Mouse (Mus musculus) brain, embryonic 14.5 days (tissue): ENCODE results near the gene Wwox. TPM values are rescaled to one million over a fixed set of nuclear protein-coding genes. Genes with fewer than 3 reads are reported as not detected.
"Not testable (repeated sequence)": the region's sequence is repeated elsewhere in the genome, so short reads cannot be mapped to it uniquely, and the experiment has no call there.

Experiments used
- DNase-seq: peaks from one replicate; pipeline ENCODE4 v3.0.0-alpha.2; 2011; ENCODE audit warnings: low read depth
- CTCF ChIP-seq: fragments of 200-500 bp; IDR thresholded peaks from 2 replicates; pipeline ENCODE4 v1.5.1; 2012; ENCODE audit warnings: inconsistent platforms, mild to moderate bottlenecking, moderate library complexity, borderline replicate concordance; ENCODE audit not compliant: insufficient read depth, insufficient read length; ENCODE audit errors: extremely low read depth
- POLR2A ChIP-seq: fragments of 200-500 bp; IDR thresholded peaks from 2 replicates; pipeline ENCODE4 v1.6.1; 2012; ENCODE audit warnings: mild to moderate bottlenecking, inconsistent platforms, borderline replicate concordance; ENCODE audit not compliant: poor library complexity, insufficient read depth, insufficient read length, severe bottlenecking; ENCODE audit errors: extremely low read depth
- polyA plus RNA-seq: library from polyadenylated mRNA; depleted of rRNA; stranded (reverse); fragments of >200 nt; gene quantifications from 2 replicates; pipeline ENCODE4 v1.2.3, GENCODE M21; 2012

Wwox gene
- polyA plus RNA-seq, 1 experiment: 11.0 TPM

DNA sequence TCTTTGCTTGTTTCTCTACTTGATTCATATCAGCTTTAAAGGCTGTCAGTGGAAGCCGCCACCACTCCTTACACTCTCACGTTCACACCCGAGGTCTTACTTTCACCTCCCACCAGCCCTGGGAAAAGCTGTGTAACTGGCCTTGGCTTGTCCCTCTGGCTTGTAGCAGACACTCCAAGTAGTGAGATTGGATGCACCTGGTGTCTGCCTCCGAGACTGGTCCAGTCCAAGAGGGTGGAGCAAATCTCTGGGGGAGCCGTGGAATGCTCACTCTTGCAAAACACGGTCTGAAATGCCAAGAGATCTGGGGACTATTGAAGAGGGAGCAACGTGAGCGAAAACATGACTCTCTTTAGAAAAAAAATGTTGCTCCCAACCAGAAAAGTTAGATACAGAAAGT lies 382.1 kb downstream of the Wwox start:
- DNase-seq: no peak
- TF ChIP-seq CTCF (no peak), POLR2A (no peak)

DNA sequence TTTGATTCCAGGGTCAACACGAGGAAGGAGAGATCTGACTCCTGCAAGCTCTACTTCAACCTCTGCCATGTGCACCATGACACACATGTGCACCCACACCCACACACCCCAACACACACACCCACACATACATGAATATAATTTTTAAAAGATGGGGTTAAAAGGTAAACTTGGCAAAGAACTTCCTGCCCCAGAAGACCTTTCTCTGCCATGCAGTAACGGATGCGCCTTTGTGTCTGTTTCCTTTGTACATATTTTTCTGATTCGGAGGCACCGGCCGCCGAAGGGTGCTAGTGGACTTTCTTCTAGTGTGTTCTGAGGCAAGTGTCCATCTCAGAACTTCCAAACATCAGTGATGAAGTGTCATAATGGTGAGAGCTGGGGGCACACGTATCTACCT lies 386.0 kb downstream of the Wwox start:
- TF ChIP-seq POLR2A (no peak), CTCF (no peak)
- DNase-seq: no peak

DNA sequence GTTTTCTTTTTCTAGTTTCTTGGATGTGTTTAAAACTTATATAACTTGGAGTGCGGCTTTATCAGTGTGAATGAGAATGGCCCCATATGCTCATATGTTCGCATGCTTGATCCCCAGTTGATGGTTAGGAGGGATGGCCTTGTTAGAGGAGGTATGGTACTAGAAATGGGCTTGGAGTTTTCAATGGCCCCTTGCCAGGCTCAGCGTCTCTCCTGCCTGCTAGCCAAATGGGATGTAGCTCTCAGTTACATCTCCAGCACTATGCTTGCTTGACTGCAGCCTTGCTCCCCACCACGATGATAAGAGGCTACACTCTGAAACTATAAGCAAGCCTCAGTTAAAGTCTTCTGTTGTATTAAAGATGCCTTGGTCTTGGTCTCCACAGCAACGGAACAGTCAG lies 387.5 kb downstream of the Wwox start:
- DNase-seq: no peak
- TF ChIP-seq CTCF: no peak
- TF ChIP-seq POLR2A: no peak

DNA sequence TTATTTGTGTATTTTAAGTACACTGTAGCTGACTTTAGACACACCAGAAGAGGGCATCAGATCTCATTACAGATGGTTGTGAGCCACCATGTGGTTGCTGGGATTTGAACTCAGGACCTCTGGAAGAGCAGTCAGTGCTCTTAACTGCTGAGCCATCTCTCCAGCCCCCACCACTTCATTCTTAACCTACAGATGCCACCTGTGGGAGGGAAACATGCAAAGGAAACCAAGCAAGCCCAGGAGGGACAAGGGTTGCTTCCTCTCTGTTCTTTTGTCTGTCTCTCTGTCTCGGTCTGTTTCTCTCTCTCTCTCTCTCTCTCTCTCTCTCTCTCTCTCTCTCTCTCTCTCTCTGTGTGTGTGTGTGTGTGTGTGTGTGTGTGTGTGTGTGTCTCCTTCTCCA lies 388.4 kb downstream of the Wwox start:
- not testable (repeated sequence) for DNase-seq

DNA sequence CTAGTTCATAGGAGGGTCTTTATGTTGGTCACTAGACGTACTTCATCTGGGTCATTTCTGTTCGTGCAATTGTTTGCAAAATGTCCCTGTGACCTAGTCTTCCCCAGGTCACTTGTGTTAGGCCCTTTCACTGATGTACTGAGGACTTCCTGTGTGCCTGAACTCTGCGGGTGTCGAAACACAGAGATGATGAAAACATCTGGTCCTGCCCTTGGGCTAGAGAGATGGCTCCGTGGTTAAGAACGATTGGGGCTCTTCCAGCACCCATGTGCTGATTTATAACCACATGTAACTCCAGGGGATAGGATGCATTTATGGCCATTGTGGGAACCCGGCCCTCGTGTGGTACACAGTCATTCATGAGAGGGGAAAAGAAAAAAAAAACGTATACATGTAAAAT lies 392.1 kb downstream of the Wwox start:
- TF ChIP-seq CTCF (no peak), POLR2A (no peak)
- DNase-seq: no peak

DNA sequence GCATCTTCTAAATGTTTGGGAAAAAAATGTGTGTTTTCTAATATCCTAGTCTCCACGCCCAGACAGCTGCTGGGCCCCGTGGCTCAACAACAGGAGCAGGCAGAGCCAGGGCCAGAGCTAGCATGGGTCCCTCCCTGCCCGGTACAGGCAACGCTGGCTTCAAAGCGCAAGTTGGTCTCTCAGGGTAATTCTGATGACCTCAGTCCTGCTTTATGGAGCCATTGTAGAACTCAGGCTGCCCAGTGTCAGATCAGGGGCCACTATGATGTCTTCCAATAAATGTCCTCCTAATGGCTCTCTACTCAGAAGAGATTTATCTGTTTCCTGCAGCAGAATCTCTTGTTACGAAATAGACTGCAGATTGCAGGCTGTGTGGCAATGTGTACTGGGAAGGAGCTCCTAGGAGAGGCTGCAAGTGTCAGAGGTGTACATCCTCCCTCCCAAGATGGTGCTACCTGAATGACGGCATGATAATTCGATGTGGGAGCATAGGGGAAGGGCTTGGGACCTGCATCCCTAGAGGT lies 392.9 kb downstream of the Wwox start:
- TF ChIP-seq POLR2A (no peak), CTCF (no peak)
- no peak for DNase-seq

DNA sequence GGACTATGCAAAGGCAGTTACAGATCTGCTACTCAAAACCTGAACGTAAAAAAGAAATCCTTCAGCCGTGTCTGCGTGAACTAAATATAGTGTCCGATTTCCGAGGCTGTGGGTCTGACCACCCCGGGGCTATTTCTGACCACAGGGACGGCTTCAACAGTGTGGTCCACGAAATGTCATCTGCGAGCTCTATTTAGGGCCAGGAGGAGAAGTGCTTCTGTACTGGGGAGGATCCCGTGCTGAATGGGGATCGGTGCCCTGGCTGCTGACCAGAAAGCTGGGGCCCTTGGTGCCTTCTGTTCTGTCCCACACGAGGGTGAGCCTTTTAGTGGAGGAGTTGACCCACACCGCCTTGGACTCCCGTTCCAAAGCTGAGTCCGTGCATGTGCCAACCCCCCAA lies 395.3 kb downstream of the Wwox start:
- DNase-seq: no peak
- TF ChIP-seq POLR2A: no peak

DNA sequence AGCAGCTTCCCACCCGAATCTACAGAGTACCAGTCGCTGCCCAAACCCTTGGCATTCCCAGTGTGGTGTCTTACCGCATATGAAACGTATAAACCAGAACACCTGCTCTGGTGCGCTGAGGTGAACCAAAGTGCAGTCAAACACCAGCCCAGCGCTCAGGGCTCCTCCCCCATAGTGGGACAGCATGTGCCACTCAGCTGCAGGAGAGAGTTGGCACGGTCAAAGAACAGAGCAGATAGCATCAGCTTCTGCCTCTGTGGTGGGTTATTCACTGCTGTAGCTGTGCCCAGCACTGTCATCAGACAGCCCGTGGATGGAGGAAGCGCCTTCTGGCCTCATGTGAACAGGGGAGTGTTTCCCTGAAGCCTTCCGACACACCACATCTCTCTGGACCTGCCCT lies 400.5 kb downstream of the Wwox start:
- DNase-seq: no peak
- no peak for TF ChIP-seq POLR2A
- TF ChIP-seq CTCF: no peak

DNA sequence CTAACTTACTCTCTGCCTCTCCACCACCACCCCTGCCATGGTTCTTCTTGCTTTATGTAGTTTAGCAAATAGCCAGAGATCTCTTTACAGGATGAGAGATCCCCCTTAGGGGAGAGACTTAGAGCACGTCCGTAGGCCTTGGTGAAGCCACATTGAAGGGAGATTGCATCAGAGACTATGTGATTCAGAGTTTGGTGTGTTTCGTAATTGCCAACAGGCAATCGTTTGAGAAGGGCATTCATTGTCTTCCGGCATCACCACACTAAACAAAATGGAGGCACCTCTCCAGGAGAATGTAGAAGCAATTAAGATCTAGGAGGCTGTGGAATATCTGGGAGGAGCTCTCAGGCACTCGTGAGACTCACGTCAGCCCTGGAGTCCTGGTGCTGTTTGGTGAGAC lies 408.2 kb downstream of the Wwox start:
- TF ChIP-seq CTCF: no peak
- no peak for TF ChIP-seq POLR2A
- DNase-seq: no peak

DNA sequence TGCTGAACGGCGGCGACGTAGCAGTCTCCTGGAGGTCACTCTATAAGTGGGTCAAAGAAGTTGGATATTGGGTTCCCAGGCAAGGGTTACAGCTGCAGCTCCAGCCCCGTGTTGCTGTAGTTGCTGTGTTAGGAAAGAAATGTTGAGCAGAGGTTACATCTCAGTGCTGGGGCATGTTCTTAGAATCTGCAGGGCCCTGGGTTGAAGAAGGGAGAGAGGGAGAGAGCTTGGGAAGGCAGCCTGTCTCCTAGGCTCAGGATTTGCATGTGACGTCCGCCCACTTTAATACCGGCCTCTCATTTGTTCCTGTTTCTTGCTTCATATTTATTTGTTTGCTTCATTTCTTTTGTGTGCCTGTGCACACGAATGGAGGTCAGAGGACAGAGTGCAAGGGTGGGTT lies 410.0 kb downstream of the Wwox start:
- DNase-seq: no peak
- TF ChIP-seq POLR2A (no peak), CTCF (no peak)

DNA sequence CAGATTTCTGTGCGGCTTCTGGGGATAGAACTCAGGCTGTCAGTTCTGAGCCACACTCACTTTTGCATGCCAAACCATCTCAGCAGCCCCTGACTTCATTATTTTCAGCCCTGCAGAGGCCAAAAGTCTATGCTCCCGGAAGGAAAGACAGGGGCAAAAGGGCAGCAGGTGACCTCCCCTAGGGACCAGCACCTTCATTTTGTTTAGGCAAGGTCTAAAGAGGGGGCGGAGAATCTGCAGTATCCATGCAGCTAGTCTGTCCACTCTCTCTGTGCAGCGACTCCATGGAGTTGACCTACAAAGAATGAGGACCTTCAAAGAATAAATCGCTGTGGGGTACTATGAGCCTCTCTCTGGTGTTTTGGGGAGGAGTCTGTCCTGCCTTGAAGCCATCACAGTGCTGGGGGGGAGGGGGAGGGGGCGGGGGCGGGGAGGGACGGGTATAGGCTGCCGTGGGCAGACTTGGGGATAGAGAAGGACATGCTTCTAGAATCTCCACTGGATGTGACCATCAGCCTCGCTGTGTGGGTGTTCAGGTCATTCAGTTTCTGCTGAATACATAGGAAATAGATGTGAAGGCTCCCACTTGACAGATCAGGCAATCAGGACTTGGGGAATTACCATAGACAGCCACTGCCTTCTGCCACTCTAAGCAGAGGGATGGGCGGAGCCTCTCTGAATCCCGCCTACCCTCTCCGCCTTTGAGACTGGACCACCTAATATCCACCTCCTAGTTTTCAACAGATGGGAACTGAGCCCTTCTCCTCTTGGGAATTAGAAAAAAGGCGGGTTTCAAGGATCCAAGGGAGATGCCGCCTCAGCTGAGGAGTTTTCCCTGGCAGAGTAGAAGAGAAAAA lies 410.8 kb downstream of the Wwox start:
- peak; percentile 47 for DNase-seq
- TF ChIP-seq POLR2A: no peak
- no peak for TF ChIP-seq CTCF

DNA sequence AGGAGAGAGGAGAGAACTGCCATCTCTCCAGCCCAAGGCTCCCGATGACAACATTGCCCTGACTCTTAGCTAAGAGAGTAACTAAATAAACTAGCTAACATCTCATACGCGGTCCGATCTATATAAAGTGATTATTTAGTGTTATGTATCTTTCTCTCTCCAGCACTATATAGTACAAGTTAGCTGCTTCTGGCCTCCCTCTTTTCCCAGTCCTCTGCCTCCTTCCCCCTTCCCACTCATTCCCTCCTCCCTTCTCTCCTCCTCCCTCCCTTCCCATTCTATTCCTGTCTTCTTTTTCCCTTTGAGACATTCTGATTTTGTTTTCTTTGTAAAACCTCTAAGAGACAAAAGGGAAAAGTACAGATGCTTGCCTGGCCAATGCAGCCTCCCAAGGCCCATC lies 414.3 kb downstream of the Wwox start:
- no peak for DNase-seq
- TF ChIP-seq POLR2A: no peak
- no peak for TF ChIP-seq CTCF
